Mouse (Mus musculus): Measurements from ENCODE around the gene Thsd4.

DNA sequence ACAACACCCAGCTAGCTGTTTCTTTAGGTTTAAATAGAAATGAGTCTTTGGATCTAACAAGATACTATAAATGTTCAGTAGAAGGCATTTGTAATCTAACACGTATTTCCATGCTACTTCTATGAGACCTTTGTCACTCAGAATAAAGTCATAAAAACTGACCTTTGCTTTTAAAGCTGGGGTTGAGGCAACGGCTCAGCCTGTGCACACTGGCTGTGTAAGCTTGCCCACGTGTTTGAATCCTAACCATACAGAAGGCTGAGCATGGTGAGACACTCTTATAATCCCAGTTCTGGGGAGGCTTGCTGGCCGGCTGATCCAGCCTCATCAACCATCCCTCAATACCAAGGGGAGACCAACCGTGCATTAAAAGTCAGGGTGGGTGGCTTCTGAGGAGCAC is 214.4 kb downstream of the Thsd4 start:
- no peak for TF ChIP-seq POLR2A (IDR thresholded peaks at IDR 0.05; ENCODE audit: control insufficient read depth, extremely low read depth, insufficient read depth, low read length, poor library complexity)
- no peak for TF ChIP-seq CTCF (IDR thresholded peaks at IDR 0.05; ENCODE audit: borderline replicate concordance, control insufficient read depth, extremely low read depth, insufficient read depth, low read length, poor library complexity)
